Mouse (Mus musculus) G1E (cell line): Measurements from ENCODE around the gene Gng12.

Experiments used
- CTCF ChIP-seq: IDR thresholded peaks from 2 replicates; pipeline ENCODE4 v1.5.1; 2012; ENCODE audit warnings: low read depth, low read length, inconsistent platforms, mixed read lengths
- GATA1 ChIP-seq: IDR thresholded peaks from 2 replicates; pipeline ENCODE4 v1.6.1; 2012; ENCODE audit warnings: borderline replicate concordance, low read length, inconsistent platforms, mixed read lengths
- GATA2 ChIP-seq: IDR thresholded peaks from 2 replicates; pipeline ENCODE4 v1.6.1; 2012; ENCODE audit warnings: low read depth, low read length, inconsistent platforms, borderline replicate concordance
- POLR2AphosphoS5 ChIP-seq: IDR thresholded peaks from 2 replicates; pipeline ENCODE4 v1.6.1; 2012; ENCODE audit warnings: low read depth, low read length, inconsistent platforms; ENCODE audit not compliant: insufficient replicate concordance
- TAL1 ChIP-seq: conservative IDR thresholded peaks from 2 replicates; pipeline ENCODE4 v1.6.1; 2012; ENCODE audit warnings: low read depth, low read length, inconsistent platforms, mixed read lengths

GRCm38 (mm10) chr6:66903206-66903605 lies 7.0 kb downstream of the Gng12 start:
- TF ChIP-seq CTCF = no peak
- TF ChIP-seq GATA1 = no peak
- no peak for TF ChIP-seq POLR2AphosphoS5
- TF ChIP-seq GATA2 = no peak
- TF ChIP-seq TAL1 = no peak
